Mouse (Mus musculus) left cerebral cortex, postnatal 4 days (tissue): ENCODE data around the gene Phyhipl. TPM values are rescaled to one million over a fixed set of nuclear protein-coding genes. Genes with fewer than 3 reads are reported as not detected.
A peak's percentile ranks its signal among the peaks of the same experiment; 100 is the strongest.

Experiments used
- DNase-seq: peaks from one replicate; pipeline ENCODE4 v3.0.0-alpha.2; 2022
- intact Hi-C: fragments of 180-260 bp; cut with DNase I; formaldehyde crosslinking; loops from one replicate; pipeline ENCODE4 v1.15.1; 2025
- total RNA-seq, 2 experiments: library from RNA; stranded (reverse); gene quantifications; 2 replicates each; pipeline ENCODE4 v1.2.3; 2021

Gene Phyhipl
- total RNA-seq: 100 to 1,000 TPM; 137 to 154 TPM

DNA sequence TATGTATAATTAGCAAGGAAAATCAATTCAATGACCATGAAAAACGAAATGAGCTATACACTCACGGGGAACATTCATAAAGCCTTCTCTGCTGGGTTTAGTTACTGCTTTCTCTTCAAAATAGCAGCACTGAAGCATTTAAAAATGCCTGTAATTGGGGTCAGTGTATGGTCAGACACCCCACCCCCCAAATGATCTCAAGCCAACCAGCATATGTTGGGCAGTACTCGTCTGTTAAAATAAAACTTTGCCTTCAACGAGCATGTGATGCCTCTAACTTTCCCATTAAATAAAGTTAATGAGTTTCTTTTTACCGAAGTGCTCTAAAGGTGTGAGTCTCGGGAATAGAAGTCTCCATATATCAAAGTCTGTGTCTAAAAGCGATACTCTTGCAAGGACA lies at the start of gene Phyhipl:
Gene Phyhipl, minus strand, starts transcription at position 138 of the 400 bp plus-strand sequence.
- DNase-seq: no peak
- intact Hi-C loops: no loop called here

DNA sequence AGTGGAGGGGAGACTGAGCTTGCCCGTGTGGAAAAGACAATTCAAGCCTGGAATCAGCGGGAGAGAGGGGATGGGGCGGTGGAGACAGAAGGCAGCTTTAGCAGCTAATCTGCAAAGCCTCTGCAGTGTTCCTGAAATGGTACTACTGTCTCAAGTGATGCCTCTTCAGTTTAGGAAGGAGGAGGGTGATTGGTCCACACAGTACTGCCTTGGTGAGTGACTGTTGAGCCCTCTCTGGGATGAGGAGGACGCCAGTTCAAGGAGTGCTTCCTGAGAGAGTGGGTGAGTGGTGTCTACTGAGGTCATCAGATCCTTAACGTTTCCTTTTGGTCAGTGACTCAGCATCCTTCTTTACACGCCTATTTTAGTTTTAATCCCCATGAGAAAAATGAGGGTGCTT lies 47.4 kb upstream of the Phyhipl start:
- intact Hi-C loops: no loop called here
- DNase-seq: no peak

GRCm38 (mm10) chr10:70699581-70699980 lies 43.8 kb upstream of the Phyhipl start:
- intact Hi-C loops: no loop called here
- DNase-seq: no peak

- DNase-seq: no peak
- intact Hi-C loops: no loop called here
Observed at GRCm38 (mm10) chr10:70698014-70698413, 42.2 kb upstream of the Phyhipl start.

DNA sequence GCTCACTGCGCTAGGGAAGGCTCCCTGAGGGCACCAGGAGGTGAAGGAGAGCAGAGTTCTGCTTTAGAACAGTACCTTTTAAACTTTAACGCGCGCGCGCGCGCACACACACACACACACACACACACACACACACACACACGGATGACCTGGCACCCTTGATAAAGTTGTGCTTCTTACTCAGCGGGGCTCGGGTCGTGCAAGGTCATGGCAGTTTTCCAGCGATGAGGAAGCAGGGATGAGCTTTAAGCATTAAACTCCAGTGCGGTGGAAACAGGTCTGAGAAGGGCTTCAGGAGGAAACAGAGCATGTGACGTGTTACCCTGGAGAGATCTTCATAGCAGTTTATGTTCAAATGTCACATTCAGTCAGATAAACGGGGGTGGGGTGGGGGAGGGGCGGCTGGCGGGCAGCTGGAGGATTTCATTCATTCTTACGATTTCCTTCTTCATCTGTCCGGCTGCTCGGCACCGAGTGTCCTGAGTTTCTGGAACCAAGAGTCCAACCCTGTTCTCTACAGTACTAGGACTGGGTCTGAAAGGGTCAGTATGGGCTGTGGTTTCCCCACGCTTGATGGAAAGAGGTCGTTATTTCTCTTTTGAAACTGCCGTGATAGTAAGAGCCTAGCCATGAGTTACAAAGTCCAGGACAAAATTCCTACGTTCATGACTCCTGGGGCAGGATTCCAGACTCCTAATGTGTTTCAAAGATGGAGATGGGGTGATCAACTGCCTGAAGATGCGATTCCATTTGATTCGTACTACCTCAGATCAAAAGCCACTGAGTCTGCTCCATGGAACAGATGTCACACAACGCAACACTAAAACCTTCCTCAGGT lies 41.2 kb upstream of the Phyhipl start:
- peak; percentile 8 for DNase-seq
- intact Hi-C loops: no loop called here

- DNase-seq: no peak
- intact Hi-C loops: no loop called here
Observed at GRCm38 (mm10) chr10:70689346-70689745, 33.6 kb upstream of the Phyhipl start.

DNA sequence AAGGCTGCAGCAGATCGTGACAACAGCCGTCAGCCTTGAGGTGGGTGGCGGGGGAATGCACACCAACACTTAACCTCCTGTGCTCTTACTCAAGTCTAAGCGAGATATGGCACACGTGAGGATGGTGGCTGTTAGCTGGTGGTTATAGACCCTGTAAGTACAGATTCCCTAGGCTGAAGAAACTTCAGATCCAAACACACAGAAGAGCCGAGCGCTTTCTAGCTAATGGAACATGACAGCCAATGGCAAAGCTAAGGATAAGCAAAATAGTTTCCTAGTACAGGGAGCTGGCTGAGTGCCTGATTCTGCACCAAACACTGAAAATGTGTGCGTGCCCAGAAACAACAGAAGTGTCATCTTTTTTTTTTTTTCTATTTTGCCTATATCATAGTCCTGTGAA lies 33.1 kb upstream of the Phyhipl start:
- intact Hi-C loops: no loop called here
- DNase-seq: no peak

DNA sequence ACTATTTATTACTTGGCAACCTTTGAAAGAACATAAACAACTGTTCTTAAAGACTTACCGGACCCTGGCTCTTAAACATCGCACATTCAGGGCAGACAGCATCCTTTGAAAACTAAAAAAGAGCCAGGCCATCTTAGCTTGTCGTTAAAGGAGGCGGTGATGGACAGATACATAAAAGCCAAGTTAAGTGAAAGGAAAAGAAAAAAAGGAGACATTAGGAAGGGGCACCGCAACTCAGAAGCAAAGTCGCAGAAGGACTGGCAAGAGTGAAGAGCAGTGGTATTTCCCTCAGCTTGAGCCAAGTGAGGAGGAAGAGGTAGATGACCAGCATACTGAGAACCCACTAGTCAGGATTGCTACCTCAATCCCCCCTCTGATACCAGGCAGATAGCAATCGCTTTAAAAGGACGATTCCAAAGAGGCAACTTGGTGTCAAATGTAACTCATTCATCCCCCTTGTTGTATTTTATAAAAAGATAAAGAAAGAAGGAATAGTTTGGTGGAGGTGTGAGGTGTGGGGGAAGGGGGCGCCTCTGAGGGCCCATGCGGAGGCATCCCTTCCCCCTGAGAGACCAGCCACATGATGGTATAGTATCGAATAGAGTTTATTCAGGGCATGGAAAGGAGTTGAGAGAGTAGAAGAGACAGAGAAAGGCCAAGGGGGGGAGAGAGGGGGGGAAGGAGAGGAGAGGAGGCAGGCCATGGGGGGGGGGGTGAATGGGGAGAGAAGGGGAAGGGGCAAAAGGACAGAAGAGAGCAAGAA lies 31.4 kb upstream of the Phyhipl start:
- DNase-seq: no peak
- intact Hi-C loops: no loop called here

- intact Hi-C loops: no loop called here
- DNase-seq: peak; percentile 37
Observed at GRCm38 (mm10) chr10:70686505-70686904, 30.7 kb upstream of the Phyhipl start.

DNA sequence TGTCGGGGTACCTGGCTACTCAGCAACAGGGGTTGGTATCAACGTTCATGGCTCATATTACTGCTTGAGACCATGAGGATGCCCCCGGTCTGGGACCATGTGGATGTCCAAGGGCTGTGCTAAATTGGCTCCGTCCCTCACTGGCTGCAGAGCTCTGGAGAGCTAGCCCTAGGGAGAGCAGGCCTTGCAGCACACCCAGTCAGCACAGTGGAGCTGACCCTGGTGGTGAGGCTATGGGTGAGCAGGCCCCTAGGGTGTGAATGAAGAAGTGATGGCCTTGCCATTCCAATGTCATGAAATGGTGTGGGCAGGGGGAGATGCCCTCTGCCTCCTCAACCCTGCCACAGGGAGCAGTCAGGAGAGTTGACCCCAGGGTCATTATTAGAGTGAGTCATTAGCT lies 27.7 kb upstream of the Phyhipl start:
- DNase-seq: no peak
- intact Hi-C loops: no loop called here

GRCm38 (mm10) chr10:70677946-70678345 lies 22.2 kb upstream of the Phyhipl start:
- intact Hi-C loops: no loop called here

DNA sequence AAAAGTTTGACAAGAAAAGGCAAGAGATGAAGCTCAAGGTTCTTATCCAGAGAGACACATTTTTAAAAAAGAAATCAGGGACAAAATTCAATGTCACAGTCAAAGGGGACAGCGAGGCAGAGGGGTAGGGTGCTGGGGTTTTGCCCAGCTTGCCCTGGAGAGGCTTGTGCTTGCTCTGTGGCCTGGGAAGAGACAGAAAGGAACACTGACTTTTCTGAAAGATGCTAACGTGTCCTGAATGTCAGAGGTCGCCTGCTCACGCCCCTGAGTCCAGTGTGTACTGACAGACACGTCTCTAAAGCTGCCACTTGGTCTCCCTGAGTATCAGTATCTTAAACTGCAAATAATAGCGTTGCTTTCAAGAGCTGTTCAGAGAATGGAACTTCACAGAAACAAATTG lies 507 bp upstream of the Phyhipl start:
- intact Hi-C loops: no loop called here
- no peak for DNase-seq

More at GRCm38 (mm10) chr10:70677946-70678345, 22.2 kb upstream of the Phyhipl start:
- DNase-seq: no peak

DNA sequence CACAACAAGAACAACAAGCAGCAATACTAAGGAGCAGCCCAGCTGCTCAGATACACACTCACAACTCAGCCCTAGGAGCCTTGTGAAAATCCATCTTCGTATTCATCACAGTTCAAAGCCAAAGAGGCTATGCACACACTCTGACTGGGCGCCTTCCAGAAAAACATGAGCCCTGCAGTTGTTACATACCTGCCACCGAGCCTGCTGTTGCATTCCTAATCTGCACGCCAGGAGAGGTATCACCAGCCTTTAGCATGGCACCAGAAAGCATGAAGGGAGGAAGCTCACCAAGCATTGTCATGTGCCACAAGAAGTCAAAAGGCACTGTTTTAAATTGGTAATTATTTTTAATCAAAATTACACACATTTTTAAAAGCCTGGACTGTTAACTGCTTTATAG lies 1.1 kb downstream of the Phyhipl start:
- DNase-seq: no peak
- intact Hi-C loops: no loop called here

GRCm38 (mm10) chr10:70654139-70654538 lies 1.6 kb downstream of the Phyhipl start:
- intact Hi-C loops: no loop called here
- DNase-seq: no peak

DNA sequence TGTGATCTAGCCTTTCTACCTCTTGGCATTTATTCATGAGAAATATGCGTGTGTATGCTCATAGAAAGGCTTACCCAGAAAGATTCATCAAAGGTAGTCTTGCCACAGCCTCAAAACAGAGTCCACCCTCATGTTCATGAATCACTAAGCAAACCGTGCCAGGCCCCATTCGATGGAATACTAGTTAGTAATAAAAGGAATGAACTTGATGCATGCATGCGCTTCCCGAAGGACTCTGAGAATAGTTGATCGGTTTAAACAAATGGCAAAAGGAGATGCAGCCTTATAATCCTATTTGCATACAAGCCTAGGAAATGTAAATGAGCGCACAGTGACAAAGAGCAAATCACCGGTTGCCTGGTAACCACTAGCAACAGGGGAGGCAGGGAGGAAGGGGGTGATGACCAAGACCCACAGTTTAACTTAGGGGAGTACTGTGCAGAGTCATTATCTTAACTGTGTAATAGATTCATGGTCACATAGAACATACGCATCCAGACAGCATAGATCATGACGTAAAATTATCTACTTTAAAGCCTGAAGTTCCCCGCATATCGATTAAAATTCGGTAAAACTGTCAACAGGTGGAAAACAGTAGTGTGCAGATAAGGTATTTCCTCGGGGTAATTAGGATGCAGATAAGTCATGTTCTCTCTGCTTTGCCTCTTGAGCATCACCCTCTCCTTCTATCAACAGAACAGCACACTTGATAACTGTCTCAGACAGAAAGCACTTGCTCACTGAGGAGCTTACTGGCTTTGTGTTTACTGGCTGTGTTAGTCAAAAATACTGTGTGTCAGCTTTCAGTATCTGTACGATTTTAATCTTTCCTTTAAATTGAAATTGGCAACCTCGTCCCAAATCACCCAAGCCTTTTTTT lies 3.8 kb downstream of the Phyhipl start:
- DNase-seq: no peak
- intact Hi-C loops: no loop called here

DNA sequence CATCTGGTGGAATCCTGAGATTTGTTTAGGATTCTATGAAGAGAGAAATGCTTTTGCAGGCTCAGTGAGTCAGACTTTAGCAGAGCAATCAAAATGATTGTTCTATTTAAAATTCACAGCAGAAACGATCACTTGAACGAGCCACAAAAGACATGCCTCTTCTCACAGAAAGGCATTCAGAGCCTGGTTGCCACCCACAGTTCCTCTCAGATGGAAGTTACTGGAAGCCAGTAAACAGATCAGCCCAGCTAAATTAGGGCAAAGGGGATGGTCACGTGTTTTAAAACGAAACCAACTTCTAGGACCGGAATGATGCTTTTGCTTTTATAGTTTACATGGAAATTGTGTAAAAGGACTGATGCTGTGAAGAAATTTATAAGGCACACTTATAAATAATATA lies 6.9 kb downstream of the Phyhipl start:
- intact Hi-C loops: no loop called here
- DNase-seq: peak; percentile 26

- no peak for DNase-seq
- intact Hi-C loops: loop anchor here (5.0 kb wide), 1 partner anchor 41 kb away; no protein-coding TSS in a partner anchor
Observed at GRCm38 (mm10) chr10:70643131-70643530, 12.6 kb downstream of the Phyhipl start.

GRCm38 (mm10) chr10:70640896-70641596 lies 14.7 kb downstream of the Phyhipl start:
- no peak for DNase-seq
- intact Hi-C loops: loop anchor here (5.0 kb wide), 1 partner anchor 39 kb away; no protein-coding TSS in a partner anchor

DNA sequence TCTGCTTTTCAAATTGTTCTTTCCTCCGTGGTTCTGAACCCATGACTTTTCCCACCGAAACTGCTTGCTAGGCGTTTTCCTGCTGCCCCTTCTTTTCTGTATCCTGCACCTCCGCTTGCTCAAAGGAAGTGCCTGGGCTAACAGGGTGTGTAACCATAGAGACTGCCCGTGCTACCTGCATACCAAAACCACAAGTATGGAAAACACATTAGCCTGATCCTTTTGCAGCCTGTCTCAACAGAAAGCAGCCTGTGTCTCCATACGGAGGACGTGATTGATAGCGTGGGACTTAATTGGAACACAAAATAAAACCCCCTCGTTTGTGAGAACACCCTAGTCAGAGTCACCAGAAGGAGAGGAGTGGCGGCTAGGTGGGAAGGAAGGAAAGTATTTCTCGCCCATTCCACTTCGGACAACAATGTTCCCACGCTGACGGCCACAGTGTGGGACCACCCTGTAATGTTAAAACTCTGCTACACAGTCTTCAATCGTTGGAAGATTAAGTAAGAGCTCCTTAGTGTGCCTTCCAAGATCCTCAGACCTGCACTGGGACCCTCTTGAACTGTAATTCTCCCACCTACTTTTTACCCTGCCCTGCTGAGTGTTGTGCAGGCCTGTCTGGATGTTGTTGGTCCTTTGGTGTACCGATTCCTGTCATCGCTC lies 15.6 kb downstream of the Phyhipl start:
- intact Hi-C loops: loop anchor here (5.0 kb wide), 1 partner anchor 38 kb away; no protein-coding TSS in a partner anchor
- DNase-seq: no peak
